Mouse (Mus musculus): ENCODE data around the gene Dbh.

Gene Dbh

GRCm38 (mm10) chr2:27164796-27165590, at the start of gene Dbh:
Gene Dbh, plus strand, starts transcription at chr2:27165233.
- no peak for DNase-seq

GRCm38 (mm10) chr2:27118452-27118851, 46.6 kb upstream of the Dbh start:
- DNase-seq = no peak

GRCm38 (mm10) chr2:27119766-27120165, 45.3 kb upstream of the Dbh start:
- no peak for DNase-seq

- peak; percentile 68 for DNase-seq
Measured at GRCm38 (mm10) chr2:27120241-27120641, 44.8 kb upstream of the Dbh start.

GRCm38 (mm10) chr2:27121626-27122355, 43.2 kb upstream of the Dbh start:
- DNase-seq = peak; percentile 19

- no peak for DNase-seq
Measured at GRCm38 (mm10) chr2:27122578-27122977, 42.5 kb upstream of the Dbh start.

GRCm38 (mm10) chr2:27123121-27123520, 41.9 kb upstream of the Dbh start:
- no peak for DNase-seq

- peak; percentile 72 for DNase-seq
Measured at GRCm38 (mm10) chr2:27125979-27126378, 39.1 kb upstream of the Dbh start.

- no peak for DNase-seq
Measured at GRCm38 (mm10) chr2:27126496-27126895, 38.5 kb upstream of the Dbh start.

- no peak for DNase-seq
Measured at GRCm38 (mm10) chr2:27128990-27129389, 36.0 kb upstream of the Dbh start.

- DNase-seq = no peak
Measured at GRCm38 (mm10) chr2:27135935-27136334, 29.1 kb upstream of the Dbh start.

GRCm38 (mm10) chr2:27136336-27136735, 28.7 kb upstream of the Dbh start:
- DNase-seq = no peak

- DNase-seq = no peak
Measured at GRCm38 (mm10) chr2:27136789-27137188, 28.2 kb upstream of the Dbh start.

- DNase-seq = no peak
Measured at GRCm38 (mm10) chr2:27138356-27138755, 26.7 kb upstream of the Dbh start.

GRCm38 (mm10) chr2:27141950-27142693, 22.9 kb upstream of the Dbh start, which contains the start of gene Fam163b:
Gene Fam163b, minus strand, starts transcription at chr2:27142491.
- no peak for DNase-seq

GRCm38 (mm10) chr2:27144957-27145356, 20.1 kb upstream of the Dbh start:
- DNase-seq = no peak

- no peak for DNase-seq
Measured at GRCm38 (mm10) chr2:27146840-27147239, 18.2 kb upstream of the Dbh start.

- DNase-seq = no peak
Measured at GRCm38 (mm10) chr2:27149457-27149856, 15.6 kb upstream of the Dbh start.

GRCm38 (mm10) chr2:27154466-27155185, 10.4 kb upstream of the Dbh start:
- no peak for DNase-seq

GRCm38 (mm10) chr2:27156596-27156995, 8.4 kb upstream of the Dbh start:
- no peak for DNase-seq

GRCm38 (mm10) chr2:27161526-27161925, 3.5 kb upstream of the Dbh start:
- DNase-seq = no peak

- no peak for DNase-seq
Measured at GRCm38 (mm10) chr2:27162656-27163055, 2.4 kb upstream of the Dbh start.

GRCm38 (mm10) chr2:27163851-27164250, 1.2 kb upstream of the Dbh start:
- DNase-seq = no peak
